Mouse (Mus musculus) cerebellum, adult 2 months (tissue): ENCODE data around the gene Myo10.
A peak's percentile ranks its signal among the peaks of the same experiment; 100 is the strongest.

Experiments used
- CTCF ChIP-seq: fragments of 200-500 bp; IDR thresholded peaks from 2 replicates; pipeline ENCODE4 v1.5.1; 2011; ENCODE audit warnings: low read depth, mild to moderate bottlenecking, control low read depth, low read length, moderate library complexity, borderline replicate concordance; ENCODE audit not compliant: insufficient read depth
- POLR2A ChIP-seq: fragments of 200-500 bp; IDR thresholded peaks from 2 replicates; pipeline ENCODE4 v1.6.1; 2011; ENCODE audit warnings: low read length, control low read depth, borderline replicate concordance; ENCODE audit not compliant: insufficient read depth

DNA sequence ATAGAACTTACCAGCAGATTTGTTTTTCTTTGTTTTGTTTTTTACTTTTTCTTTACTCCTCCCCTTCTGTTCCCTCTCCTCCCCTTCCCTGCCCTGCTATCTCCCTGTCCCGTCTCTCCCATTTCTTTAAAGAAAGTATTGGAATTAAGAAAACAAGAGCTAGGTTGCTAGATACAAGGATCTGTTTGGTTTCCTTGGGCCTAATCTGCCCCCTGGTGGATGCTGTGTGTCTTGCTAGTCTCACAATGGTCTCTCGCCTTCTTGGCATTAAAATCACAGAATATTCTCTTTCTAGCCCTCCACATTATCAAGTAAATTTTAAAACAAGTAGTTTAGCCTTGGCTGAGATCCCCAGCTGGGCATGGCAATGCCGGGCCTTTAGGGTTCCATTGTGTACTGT is 94.7 kb downstream of the Myo10 start:
- TF ChIP-seq POLR2A (no peak), CTCF (peak; percentile 89)
